Mouse (Mus musculus) bone marrow, adult 2 months (tissue): ENCODE results near the gene Rtl4. TPM values are rescaled to one million over a fixed set of nuclear protein-coding genes. Genes with fewer than 3 reads are reported as not detected.

ENCODE experiments used
- H3K27ac ChIP-seq: fragments of 200-500 bp; 2 replicates; pipeline ENCODE4 v1.5.1; 2012; ENCODE audit warnings: low read depth, mild to moderate bottlenecking, control low read depth, inconsistent platforms, low read length; ENCODE audit not compliant: control insufficient read depth, poor library complexity, insufficient read depth
- H3K4me1 ChIP-seq: fragments of 200-500 bp; 2 replicates; pipeline ENCODE4 v1.6.1; 2011; ENCODE audit warnings: low read length; ENCODE audit not compliant: control insufficient read depth, insufficient read depth
- H3K4me3 ChIP-seq: fragments of 200-500 bp; replicated peaks from 2 replicates; pipeline ENCODE3; 2011; ENCODE audit warnings: mild to moderate bottlenecking, low read depth, low read length, control low read depth; ENCODE audit not compliant: control insufficient read depth
- CTCF ChIP-seq: fragments of 200-500 bp; IDR thresholded peaks from 2 replicates; pipeline ENCODE4 v1.5.1; 2011; ENCODE audit warnings: low read length, control low read depth; ENCODE audit not compliant: control insufficient read depth, insufficient read depth
- POLR2A ChIP-seq: fragments of 200-500 bp; IDR thresholded peaks from 2 replicates; pipeline ENCODE4 v1.6.1; 2011; ENCODE audit warnings: low read depth, mild to moderate bottlenecking, control low read depth, low read length, borderline replicate concordance; ENCODE audit not compliant: control insufficient read depth
- WGBS: fragments of 180-500 bp; shearing (Covaris S2); methylation state at CpG from one replicate; pipeline ENCODE4 v1.1.7; 2018; 5-methylcytosine and 5-hydroxymethylcytosine counted together
- polyA plus RNA-seq: library from polyadenylated mRNA; stranded (reverse); fragments of >200 nt; gene quantifications from 2 replicates; pipeline ENCODE4 v1.2.4, GENCODE M21; 2011; ENCODE audit warnings: low replicate concordance; ENCODE audit not compliant: missing spikeins, insufficient read depth, insufficient read length

The Rtl4 gene
- polyA plus RNA-seq: not detected in 2 replicates

- 18% methylated on average over 22 of the region's 31 CpGs for WGBS
- no peak within 1 kb of the TSS for H3K27ac ChIP-seq
- H3K4me3 ChIP-seq: no peak within 1 kb of the TSS
- H3K4me1 ChIP-seq: no peaks in the 10 kb centered on the region
- TF ChIP-seq CTCF (no peak), POLR2A (no peak)
Measured at GRCm38 (mm10) chrX:144688207-144689118, at the start of gene Rtl4. Gene Rtl4, plus strand, starts transcription at chrX:144688907.

DNA sequence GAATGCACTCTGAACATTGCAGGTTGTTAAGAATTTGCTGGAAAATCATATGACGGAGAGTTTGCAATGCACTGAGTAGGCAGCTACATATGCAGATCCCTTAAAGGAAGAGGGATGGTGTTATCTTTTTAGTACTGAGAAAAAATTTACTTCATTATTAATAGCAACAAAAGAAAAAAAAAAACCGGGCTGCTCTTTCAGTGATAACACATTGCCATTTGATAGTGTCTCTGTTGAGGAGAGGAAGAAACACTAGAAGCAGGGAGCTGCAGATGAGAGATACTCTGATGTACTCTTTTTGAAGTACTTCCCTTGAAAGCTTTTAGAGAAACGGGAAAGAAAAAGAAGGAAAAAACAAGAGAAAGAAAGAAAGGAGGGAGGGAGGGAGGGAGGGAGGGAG is 44.0 kb upstream of the Rtl4 start:
- TF ChIP-seq CTCF (no peak), POLR2A (no peak)
- 41% methylated on average over 2 of the region's 3 CpGs for WGBS
- no peaks in the 10 kb centered on the region for H3K4me1 ChIP-seq
- H3K4me3 ChIP-seq: no peak overlapping the region
- H3K27ac ChIP-seq: no peak overlapping the region

- H3K27ac ChIP-seq: no peak overlapping the region
- no peak overlapping the region for H3K4me3 ChIP-seq
- TF ChIP-seq CTCF (no peak), POLR2A (no peak)
- 50% methylated on average over 1 of the region's 1 CpGs for WGBS
- H3K4me1 ChIP-seq: no peaks in the 10 kb centered on the region
Measured at GRCm38 (mm10) chrX:144645394-144645793, 43.3 kb upstream of the Rtl4 start.

GRCm38 (mm10) chrX:144652196-144652595 is 36.5 kb upstream of the Rtl4 start:
- no peak overlapping the region for H3K27ac ChIP-seq
- no peak overlapping the region for H3K4me3 ChIP-seq
- no peaks in the 10 kb centered on the region for H3K4me1 ChIP-seq
- whole genome bisulfite sequencing: 86% methylated on average over 2 of the region's 2 CpGs
- TF ChIP-seq POLR2A: no peak
- no peak for TF ChIP-seq CTCF

DNA sequence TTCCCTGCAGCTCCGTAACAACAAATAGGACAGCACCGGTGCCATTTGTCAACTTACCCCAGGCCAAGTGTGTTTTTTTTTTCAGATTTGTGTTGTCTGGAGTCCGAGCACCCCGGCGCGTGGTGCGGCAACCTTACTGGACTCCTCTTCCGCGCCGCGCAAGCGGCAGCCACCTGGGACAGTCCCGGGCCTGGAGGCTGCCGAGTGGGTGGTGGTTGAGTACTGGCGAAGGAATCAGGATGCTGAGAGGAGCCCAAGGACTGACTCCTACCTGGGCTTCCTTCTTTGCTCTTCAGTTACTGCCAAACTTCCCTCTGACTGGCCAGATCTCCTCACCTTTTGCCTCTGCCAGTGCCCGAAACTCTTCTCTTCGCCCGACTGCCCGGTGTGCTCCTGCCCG is 965 bp upstream of the Rtl4 start:
- H3K4me1 ChIP-seq: no peaks in the 10 kb centered on the region
- H3K4me3 ChIP-seq: no peak overlapping the region
- H3K27ac ChIP-seq: no peak overlapping the region
- 26% methylated on average over 20 of the region's 20 CpGs for WGBS
- TF ChIP-seq CTCF: no peak
- no peak for TF ChIP-seq POLR2A

- no peaks in the 10 kb centered on the region for H3K4me1 ChIP-seq
- TF ChIP-seq POLR2A: no peak
- TF ChIP-seq CTCF: no peak
- no peak within 1 kb of the TSS for H3K4me3 ChIP-seq
- 33% methylated on average over 1 of the region's 1 CpGs for WGBS
- no peak within 1 kb of the TSS for H3K27ac ChIP-seq
Measured at GRCm38 (mm10) chrX:144688142-144688206, 733 bp upstream of the Rtl4 start, which contains the start of gene Trpc5. Gene Trpc5, minus strand, starts transcription at chrX:144688180.

GRCm38 (mm10) chrX:144689119-144689858 is 582 bp downstream of the Rtl4 start:
- H3K27ac ChIP-seq: no peak overlapping the region
- no peak for TF ChIP-seq CTCF
- no peak for TF ChIP-seq POLR2A
- H3K4me1 ChIP-seq: no peaks in the 10 kb centered on the region
- no peak overlapping the region for H3K4me3 ChIP-seq
- 10% methylated on average over 19 of the region's 21 CpGs for WGBS

DNA sequence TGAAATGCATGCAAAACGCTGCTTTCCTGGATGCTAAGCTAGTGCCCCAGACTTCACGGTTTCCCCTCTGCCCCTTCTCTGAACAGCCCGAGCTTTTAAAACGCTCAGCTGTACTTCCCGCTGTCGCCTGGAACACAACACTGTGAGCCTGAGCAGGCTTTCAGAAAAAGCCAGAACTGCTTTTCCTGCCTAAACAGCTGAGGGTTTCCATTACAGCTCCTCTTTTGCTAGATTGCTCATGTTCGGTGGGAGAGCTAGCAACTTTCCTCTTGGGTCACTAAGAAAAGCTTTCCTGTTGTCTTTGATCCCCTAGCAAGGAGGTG is 1.1 kb downstream of the Rtl4 start:
- no peaks in the 10 kb centered on the region for H3K4me1 ChIP-seq
- WGBS: 13% methylated on average over 7 of the region's 7 CpGs
- no peak for TF ChIP-seq CTCF
- TF ChIP-seq POLR2A: no peak
- no peak overlapping the region for H3K27ac ChIP-seq
- H3K4me3 ChIP-seq: no peak overlapping the region

DNA sequence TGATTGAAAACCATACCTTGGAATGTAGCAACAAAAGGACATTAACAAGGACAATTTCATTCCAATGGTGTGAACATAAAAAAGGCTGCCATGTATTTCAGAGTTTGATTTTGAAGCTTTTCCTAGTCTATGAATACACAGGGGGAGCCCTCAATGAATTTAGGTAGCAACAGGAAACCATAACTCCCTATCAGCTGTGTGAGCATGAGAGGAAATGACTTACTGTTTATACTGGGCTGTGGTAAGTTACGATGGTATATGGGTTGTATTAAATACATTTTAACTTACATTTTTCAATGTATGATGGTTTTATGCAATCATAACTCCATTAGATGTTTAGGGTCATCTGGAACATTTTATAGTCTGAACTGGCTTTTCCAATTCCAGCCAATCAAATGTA is 27.6 kb downstream of the Rtl4 start:
- WGBS: 22% methylated on average over 1 of the region's 1 CpGs
- Histone ChIP-seq H3K4me3 (no peak overlapping the region), H3K27ac (no peak overlapping the region), H3K4me1 (no peaks in the 10 kb centered on the region)
- TF ChIP-seq CTCF (no peak), POLR2A (no peak)

- H3K4me1 ChIP-seq: no peaks in the 10 kb centered on the region
- TF ChIP-seq CTCF (no peak), POLR2A (no peak)
- WGBS: 55% methylated on average over 3 of the region's 3 CpGs
Measured at GRCm38 (mm10) chrX:144747528-144748049, 58.9 kb downstream of the Rtl4 start.

More at GRCm38 (mm10) chrX:144747528-144748049, 58.9 kb downstream of the Rtl4 start:
- Histone ChIP-seq H3K4me3 (no peak overlapping the region), H3K27ac (no peak overlapping the region)
